Mouse (Mus musculus) layer of hippocampus, adult 2 months (tissue): ENCODE measurements around the gene Pde3a. TPM values are rescaled to one million over a fixed set of nuclear protein-coding genes. Genes with fewer than 3 reads are reported as not detected.
A peak's percentile ranks its signal among the peaks of the same experiment; 100 is the strongest.

Experiments
- DNase-seq, 2 experiments: peaks; one replicate each; pipeline ENCODE4 v3.0.0; 2022; ENCODE audit warnings: low spot score in 2 of 2
- H3K27ac ChIP-seq: fragments of 200-600 bp; 2 replicates; pipeline ENCODE4 v1.8.1; 2022
- H3K4me3 ChIP-seq: fragments of 200-600 bp; 2 replicates; pipeline ENCODE4 v1.8.1; 2022; ENCODE audit warnings: mild to moderate bottlenecking
- CTCF ChIP-seq: fragments of 200-600 bp; conservative IDR thresholded peaks from 2 replicates; pipeline ENCODE4 v1.8.1; 2022; ENCODE audit warnings: antibody characterized with exemption, mild to moderate bottlenecking, moderate library complexity
- total RNA-seq, 2 experiments: library from RNA; stranded (reverse); gene quantifications; 2 replicates each; pipeline ENCODE4 v1.2.3; 2021

Gene Pde3a
- total RNA-seq, 2 experiments from 2014 or later: 3.1 to 3.4 TPM

DNA sequence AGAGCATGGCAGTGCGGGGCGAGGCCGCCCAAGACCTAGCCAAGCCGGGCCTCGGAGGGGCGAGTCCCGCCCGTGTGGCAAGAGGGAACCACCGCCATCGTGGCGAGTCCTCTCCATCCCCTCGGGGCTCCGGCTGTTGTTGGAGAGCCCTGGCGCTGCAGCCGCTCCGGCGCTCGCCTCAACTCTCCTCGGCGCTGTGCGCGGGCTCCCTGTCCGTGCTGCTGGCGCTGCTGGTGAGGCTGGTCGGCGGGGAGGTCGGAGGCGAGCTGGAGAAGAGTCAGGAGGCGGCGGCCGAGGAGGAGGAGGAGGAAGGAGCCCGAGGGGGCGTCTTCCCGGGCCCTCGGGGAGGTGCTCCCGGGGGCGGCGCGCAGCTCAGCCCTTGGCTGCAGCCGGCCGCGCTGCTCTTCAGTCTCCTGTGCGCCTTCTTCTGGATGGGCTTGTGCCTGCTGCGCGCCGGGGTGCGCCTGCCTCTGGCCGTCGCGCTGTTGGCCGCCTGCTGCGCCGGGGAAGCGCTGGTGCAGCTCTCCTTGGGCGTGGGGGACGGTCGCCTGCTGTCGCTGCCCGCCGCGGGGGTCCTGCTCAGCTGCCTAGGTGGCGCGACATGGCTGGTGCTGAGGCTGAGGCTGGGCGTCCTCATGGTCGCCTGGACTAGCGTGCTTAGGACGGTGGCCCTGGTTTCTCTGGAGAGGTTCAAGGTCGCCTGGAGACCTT lies 671 bp downstream of the Pde3a start:
- peak overlapping the region; percentile 53 for H3K4me3 ChIP-seq
- DNase-seq: peak; percentile 4 to 14
- peak; percentile 47 for TF ChIP-seq CTCF
- H3K27ac ChIP-seq: peak overlapping the region; percentile 43; the same call in 1 of the 2 replicates

DNA sequence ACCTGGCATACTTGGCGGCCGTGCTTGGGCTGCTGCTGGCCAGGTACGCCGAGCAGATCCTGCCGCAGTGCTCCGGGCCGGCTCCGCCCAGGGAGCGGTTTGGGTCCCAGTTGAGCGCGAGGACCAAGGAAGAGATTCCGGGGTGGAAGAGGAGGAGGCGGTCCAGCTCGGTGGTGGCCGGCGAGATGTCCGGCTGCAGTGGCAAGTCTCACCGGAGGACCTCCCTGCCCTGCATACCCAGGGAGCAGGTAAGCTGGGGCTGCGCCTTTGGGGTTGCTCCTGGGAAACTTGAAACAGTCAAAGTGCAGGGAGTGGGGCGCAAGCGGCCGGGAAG lies 1.2 kb downstream of the Pde3a start:
- DNase-seq: no peak
- Histone ChIP-seq H3K27ac (peak overlapping the region; percentile 43; the same call in 1 of the 2 replicates), H3K4me3 (peak overlapping the region; percentile 53)
- no peak for TF ChIP-seq CTCF

DNA sequence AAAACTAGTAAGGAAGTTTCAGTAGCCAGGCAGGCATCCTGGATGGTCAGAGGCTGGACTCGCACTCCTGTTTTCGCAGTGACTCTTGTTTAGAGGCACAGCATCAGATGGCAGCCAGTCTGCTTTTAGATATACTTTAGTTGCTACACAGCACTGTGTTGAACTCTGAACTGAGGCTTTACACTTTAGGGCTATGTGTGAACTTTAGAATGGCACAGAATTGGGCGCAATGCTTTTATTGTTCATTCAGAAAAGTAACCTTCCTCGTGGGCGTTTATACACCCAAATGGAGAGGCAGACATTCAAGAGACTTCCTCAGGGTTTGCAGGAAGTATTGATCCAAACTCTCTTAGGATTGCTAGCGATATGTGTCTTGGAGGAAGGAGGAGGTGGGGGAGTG lies 1.9 kb downstream of the Pde3a start:
- no peak for TF ChIP-seq CTCF
- H3K4me3 ChIP-seq: peak overlapping the region; percentile 53; the same call in 1 of the 2 replicates
- no peak overlapping the region for H3K27ac ChIP-seq
- no peak for DNase-seq

DNA sequence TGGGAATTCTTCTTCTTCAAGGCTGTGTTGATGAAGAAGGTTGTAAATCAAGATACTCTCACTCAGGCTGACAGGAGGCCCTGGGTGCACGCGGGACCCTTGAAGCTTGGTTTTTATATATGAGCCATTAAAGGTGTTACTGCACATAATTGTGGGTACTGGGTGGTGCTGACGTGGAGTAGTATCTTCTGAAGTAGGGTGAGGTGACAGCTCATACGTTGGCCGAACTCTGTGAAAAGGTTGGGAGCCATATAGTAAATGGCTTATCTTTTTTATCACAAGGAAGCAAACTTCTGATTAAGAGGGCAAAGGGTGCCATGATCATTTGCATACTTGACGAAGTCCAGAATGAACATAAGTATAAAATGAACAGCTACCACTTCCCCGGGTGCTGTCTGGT lies 3.5 kb downstream of the Pde3a start:
- no peak for TF ChIP-seq CTCF
- H3K27ac ChIP-seq: no peak overlapping the region
- DNase-seq: no peak
- H3K4me3 ChIP-seq: no peak overlapping the region

DNA sequence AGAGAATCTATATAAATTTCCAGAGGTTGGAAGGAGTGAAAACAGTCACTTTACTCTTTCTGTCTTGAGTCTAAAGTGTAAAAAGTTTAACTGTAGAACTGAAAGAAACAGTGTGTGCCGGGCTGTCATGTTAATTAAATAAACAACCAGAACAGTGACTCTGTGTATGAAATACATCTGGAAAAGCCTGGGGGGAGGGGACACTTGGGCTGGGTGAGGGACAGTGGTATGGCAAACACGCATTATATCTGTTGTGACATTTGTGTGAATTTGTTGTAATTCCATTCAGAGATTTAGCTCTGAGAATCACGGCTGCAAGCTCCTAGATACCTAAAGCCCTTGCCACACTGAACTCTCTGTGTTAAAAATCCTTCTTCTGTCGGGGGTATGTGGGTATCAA lies 5.9 kb downstream of the Pde3a start:
- TF ChIP-seq CTCF: no peak
- DNase-seq: no peak
- H3K4me3 ChIP-seq: no peak overlapping the region
- H3K27ac ChIP-seq: no peak overlapping the region

DNA sequence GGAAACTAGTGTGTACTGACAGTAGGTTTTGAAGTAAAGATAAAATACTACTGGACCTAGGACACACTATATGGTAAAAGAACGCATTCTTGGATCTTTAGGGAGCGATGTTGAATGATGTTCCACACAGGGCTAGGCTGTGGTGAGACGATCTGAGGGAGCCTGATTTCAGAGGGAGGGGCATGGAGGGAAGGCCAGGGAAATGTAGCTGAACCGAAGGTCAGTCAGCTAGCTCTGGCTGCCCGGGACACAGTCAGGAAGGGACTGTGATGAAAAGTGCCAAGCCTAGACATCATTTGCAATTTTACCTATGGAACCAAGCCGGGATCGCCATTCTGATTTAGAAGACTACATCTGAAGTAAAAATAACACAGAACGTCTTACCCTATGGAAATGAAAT lies 7.8 kb downstream of the Pde3a start:
- Histone ChIP-seq H3K27ac (no peak overlapping the region), H3K4me3 (no peak overlapping the region)
- DNase-seq: no peak
- TF ChIP-seq CTCF: no peak

DNA sequence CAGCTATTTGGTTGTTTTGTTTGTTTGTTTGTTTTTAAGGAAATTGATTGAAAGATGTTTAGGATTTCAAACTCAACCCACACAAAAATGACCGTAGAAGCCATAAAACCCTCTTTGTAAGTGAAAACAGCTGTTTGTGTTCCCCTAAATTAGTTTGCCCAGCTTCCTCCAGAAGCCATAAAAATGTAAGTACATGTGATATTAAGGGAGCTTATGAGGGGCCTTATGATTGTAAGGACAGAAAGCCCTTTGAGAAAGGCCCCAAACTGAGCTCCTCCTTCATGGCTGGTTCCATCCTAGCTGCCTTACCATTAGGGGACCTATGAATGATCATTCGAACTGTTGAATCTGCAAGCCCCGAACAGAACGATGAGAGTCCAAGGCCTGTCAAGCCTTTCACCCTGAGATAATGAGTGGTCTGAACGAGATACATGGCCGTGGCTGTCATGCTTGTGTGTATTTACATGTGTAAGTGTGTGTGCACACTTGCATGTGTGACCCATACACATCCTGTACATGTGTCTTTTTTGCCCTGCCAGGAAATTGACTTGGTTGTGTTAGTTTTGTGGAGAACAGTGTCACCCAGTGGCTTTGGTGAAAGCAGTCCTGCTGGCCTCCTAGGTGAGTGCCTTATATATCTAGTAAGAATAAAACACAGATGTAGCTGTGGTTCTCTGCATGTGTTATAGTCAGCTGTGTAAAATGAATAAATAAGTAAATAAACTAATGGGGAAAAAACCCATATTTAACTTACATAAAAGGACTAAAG lies 8.5 kb downstream of the Pde3a start:
- no peak overlapping the region for H3K27ac ChIP-seq
- no peak overlapping the region for H3K4me3 ChIP-seq
- TF ChIP-seq CTCF: peak; percentile 58
- no peak for DNase-seq

DNA sequence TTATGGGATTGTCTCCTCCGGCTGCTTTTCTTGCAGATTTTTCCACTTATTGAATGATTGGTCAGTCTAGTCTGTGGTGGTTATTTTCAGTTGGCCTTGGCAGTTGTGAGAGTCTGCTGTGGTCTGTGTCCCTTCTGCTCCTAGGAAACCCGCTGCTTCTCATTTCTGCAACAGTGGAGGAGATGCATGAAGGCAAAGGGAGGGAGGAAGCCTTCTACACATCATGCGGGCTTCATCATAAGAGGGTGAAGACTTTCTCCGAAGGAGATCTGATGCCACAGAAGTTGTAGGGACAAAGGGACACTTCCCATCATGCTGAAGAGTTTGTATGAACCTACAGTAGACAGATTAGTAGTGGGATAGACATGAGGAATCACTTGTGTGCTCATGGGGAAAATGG lies 16.2 kb downstream of the Pde3a start:
- H3K4me3 ChIP-seq: no peak overlapping the region
- DNase-seq: no peak
- H3K27ac ChIP-seq: no peak overlapping the region
- TF ChIP-seq CTCF: no peak

DNA sequence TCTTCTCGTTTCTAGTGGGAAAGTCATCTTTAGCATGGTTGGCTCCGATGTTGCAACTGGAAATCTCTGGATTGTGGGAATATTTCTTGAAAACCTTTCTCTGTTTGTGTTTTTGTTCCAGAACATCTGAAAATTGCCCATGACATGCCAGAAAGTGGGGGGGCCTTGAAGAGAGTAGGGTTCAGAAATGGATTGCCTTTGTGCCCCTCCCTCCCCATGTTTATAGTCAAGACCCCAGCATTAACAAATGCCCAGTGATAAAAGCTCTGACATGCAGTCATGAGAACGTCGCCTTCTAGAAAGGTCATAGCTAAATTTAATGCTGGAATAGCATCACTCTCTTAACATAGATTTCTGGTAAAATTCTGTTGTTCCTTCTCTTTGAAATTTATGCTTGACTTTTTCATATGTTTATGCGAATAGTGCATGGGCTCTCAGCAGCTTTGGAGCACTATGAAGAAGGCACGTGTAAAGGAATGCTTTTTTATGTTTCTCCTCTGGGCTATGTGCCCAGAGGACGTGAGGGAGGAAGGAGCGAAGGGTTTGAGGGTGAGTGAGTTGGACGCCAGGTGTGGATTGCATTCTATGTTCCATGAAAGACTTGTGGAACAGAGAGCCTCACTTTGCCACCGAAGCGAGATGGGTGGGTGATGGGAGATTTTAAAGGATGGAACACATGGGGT lies 19.0 kb downstream of the Pde3a start:
- DNase-seq: no peak
- no peak for TF ChIP-seq CTCF
- Histone ChIP-seq H3K4me3 (no peak overlapping the region), H3K27ac (no peak overlapping the region)

DNA sequence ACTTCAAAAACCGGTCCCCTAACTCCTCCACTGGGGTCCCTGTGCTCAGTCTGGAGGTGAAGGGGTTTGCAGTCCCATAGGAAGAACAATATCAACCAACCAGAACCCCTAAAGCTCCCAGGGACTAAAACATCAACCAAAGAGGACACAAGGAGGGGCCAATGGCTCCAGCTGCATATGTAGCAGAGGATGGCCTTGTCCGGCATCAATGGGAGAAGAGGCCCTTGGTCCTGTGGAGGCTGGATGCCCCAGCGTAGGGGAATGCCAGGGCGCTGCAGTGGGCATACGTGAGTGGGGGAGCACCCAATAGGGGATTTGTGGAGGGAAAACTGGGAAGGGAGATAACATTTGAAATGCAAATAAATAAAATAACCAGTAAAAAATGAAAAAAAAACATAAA lies 19.8 kb downstream of the Pde3a start:
- DNase-seq: no peak
- H3K27ac ChIP-seq: no peak overlapping the region
- no peak overlapping the region for H3K4me3 ChIP-seq
- no peak for TF ChIP-seq CTCF

DNA sequence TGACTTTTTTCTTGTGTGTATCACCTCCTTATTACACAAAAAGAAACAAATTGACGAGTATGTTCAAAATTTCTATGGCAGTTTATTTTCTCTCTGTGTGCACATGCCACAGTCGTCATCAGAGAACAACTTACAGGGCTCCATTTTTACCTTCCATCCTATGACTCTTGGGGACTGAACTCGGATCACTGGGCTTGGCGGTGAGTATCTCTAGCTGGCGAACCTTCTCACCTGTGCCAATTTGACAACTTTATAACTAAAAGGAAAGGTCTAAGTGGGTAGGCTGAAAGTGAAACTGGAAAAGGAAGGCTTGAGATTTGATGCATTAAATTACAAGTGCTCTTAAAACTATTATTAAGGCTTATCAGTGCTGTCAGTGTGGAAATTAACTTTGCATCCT lies 22.1 kb downstream of the Pde3a start:
- TF ChIP-seq CTCF: no peak
- DNase-seq: no peak
- H3K4me3 ChIP-seq: no peak overlapping the region
- H3K27ac ChIP-seq: no peak overlapping the region

DNA sequence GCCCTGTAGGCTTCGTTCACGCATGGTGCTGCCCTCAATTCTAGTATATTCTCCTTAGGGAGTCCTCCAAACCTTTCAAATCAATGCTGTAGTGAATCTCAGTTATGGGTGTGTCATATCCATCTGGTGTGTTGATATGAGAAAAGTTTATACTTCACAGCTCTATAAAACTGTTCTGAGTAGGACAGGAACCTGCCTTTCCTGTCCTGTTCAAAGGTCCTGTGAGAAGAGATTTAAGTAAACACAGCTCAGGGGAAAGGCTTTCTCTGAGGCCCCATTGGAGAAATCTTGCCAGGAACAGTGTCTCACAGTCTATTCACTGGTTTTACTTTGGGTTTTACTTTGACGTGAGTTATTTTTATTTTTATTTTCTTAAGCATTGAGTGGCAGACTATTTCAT lies 22.5 kb downstream of the Pde3a start:
- Histone ChIP-seq H3K27ac (no peak overlapping the region), H3K4me3 (no peak overlapping the region)
- DNase-seq: no peak
- TF ChIP-seq CTCF: no peak

DNA sequence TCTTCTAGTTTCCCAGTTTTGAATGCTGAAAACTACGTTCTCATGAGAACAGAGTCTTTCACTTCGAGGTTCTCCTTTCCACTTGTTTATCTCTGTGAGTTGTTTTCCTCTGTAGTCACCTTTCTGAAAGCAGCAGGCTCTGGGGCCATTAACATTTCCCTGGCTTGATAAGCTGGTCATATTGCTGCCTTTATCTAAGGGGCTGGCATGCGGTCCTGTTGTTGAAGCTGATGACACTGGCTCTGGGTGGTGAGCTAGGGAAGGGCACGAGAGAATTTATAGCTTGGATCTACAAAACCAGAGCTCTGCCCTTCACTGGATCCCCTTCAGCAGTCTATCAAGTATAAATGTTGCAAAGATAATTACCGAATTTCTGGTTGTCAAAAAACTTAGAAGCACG lies 24.6 kb downstream of the Pde3a start:
- H3K4me3 ChIP-seq: no peak overlapping the region
- H3K27ac ChIP-seq: no peak overlapping the region
- no peak for DNase-seq
- no peak for TF ChIP-seq CTCF

DNA sequence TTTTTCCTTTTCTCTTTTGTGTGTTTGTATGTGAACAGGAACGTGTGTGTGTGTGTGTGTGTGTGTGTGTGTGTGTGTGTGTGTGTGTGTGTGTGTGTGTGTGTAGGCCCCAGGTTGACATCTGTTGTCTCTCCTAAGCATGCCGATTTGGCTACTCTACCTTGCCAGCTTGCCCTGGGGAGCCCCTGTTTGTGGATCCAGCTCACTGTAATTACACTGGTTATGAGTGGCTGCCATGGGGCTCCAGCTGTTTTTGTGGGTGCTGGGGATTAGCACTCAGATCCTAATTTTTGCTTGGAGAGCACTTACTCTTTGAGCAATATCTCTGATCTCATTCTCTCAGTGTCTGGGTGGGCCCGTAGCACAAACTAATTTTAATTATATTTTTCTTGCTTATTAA lies 32.6 kb downstream of the Pde3a start:
- no peak for DNase-seq
- no peak overlapping the region for H3K27ac ChIP-seq
- TF ChIP-seq CTCF: no peak
- H3K4me3 ChIP-seq: no peak overlapping the region
